Mouse (Mus musculus) urinary bladder, postnatal 36 days (tissue): ENCODE data around the gene Slc16a14.

Experiments used
- DNase-seq, 2 experiments: peaks; one replicate each; pipeline ENCODE4 v3.0.0; 2022; ENCODE audit warnings: low spot score in 2 of 2, mixed read lengths in 1 of 2

Slc16a14 gene

GRCm38 (mm10) chr1:84866706-84867230, 68.2 kb downstream of the Slc16a14 start:
- DNase-seq, result no peak

- no peak for DNase-seq
Observed at GRCm38 (mm10) chr1:84866231-84866630, 68.7 kb downstream of the Slc16a14 start.

GRCm38 (mm10) chr1:84864645-84865044, 70.3 kb downstream of the Slc16a14 start:
- no peak for DNase-seq

- DNase-seq, result no peak
Observed at GRCm38 (mm10) chr1:84861255-84861630, 73.7 kb downstream of the Slc16a14 start.

- no peak for DNase-seq
Observed at GRCm38 (mm10) chr1:84860360-84861254, 74.3 kb downstream of the Slc16a14 start.

GRCm38 (mm10) chr1:84859597-84859996, 75.3 kb downstream of the Slc16a14 start:
- no peak for DNase-seq
